Mouse (Mus musculus) bone marrow macrophage, adult 2 months (primary cell): ENCODE measurements around the gene Dut. TPM values are rescaled to one million over a fixed set of nuclear protein-coding genes. Genes with fewer than 3 reads are reported as not detected.

ENCODE experiments used
- H3K27ac ChIP-seq: 2 replicates; pipeline ENCODE4 v1.5.1; 2012; ENCODE audit warnings: low read depth, low read length; ENCODE audit not compliant: insufficient read depth
- H3K4me1 ChIP-seq: 2 replicates; pipeline ENCODE4 v1.6.1; 2012; ENCODE audit warnings: low read length; ENCODE audit not compliant: control insufficient read depth, insufficient read depth
- H3K4me3 ChIP-seq: 2 replicates; pipeline ENCODE4 v1.5.1; 2012; ENCODE audit warnings: mild to moderate bottlenecking, low read length, moderate library complexity; ENCODE audit not compliant: insufficient read depth
- CTCF ChIP-seq: IDR thresholded peaks from 2 replicates; pipeline ENCODE4 v1.5.1; 2012; ENCODE audit warnings: low read depth, mild to moderate bottlenecking, low read length, moderate library complexity
- POLR2A ChIP-seq: IDR thresholded peaks from 2 replicates; pipeline ENCODE4 v1.6.1; 2012; ENCODE audit warnings: mild to moderate bottlenecking, low read depth, low read length, borderline replicate concordance
- polyA plus RNA-seq: library from polyadenylated mRNA; stranded (reverse); fragments of >200 nt; gene quantifications from 2 replicates; pipeline ENCODE4 v1.2.4, GENCODE M21; 2012; ENCODE audit not compliant: missing spikeins, insufficient read depth, insufficient read length

Dut gene
- polyA plus RNA-seq, 1 experiment, result 19.4 TPM

DNA sequence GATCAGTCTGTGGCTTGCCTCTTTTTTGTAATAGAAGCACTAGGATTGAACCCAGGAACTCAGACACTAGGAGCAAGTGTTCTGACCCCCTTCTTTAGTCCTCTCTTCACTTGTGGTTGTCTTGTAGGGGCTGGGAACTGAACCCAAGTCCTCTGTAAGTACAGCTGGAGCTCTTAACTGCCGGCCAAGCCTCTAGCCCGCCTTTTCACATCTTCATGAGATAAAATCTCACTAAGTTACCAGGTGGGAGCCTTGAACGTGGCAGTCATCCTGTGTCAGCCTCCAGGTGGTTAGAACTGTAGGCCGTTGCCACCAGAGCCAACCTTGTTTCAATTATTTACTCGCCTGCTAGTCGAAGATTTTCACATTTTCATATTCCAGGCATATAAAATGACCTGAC is 6.7 kb downstream of the Dut start:
- TF ChIP-seq CTCF, result no peak
- TF ChIP-seq POLR2A, result no peak
- no peak overlapping the region for H3K27ac ChIP-seq
- H3K4me3 ChIP-seq, result no peak overlapping the region
- H3K4me1 ChIP-seq, result peaks cover 3% of the 10 kb centered on the region; the same call in 1 of the 2 replicates

DNA sequence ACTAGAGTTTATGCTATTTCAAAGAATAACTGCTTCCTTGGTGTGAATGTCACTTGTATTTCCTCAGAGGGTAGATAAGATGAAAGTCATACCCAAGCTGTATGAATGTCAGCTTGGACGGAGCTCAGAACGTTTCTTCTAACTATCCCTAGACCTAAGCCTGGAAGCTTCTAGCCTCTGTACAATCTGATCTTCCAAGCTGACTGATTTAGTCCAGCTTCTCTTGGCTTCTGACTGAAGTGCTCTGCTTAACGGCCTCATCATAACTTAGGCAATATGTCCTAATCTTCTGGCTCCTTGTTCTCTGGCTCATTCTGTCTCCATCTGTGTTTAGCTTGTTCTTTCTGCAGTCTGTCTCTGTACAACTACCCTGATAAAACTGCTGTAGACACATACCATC is 7.6 kb downstream of the Dut start:
- no peak overlapping the region for H3K4me3 ChIP-seq
- H3K27ac ChIP-seq, result no peak overlapping the region
- peaks cover 2% of the 10 kb centered on the region; the same call in 1 of the 2 replicates for H3K4me1 ChIP-seq
- TF ChIP-seq POLR2A (no peak), CTCF (no peak)

DNA sequence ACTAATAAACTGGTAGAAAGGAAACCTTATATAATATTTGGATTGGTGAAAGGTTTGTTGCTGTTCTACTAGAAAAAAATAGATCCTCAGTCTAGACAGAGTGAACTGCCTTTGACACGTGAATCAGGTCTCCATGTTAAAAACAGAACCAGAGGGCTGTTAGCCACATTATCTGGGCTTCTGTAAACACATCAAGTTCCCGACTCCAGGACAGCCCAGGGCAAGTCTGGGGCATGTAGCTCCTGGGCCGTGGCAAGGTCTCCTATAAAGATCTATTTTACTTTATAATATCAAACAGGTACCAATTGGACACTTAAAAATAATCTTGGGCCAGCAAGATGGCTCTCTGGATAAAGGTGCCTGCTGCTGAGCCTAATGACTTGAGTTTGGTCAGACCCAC is 8.9 kb downstream of the Dut start:
- TF ChIP-seq CTCF (no peak), POLR2A (no peak)
- H3K27ac ChIP-seq, result no peak overlapping the region
- H3K4me1 ChIP-seq, result peaks cover 2% of the 10 kb centered on the region; the same call in 1 of the 2 replicates
- H3K4me3 ChIP-seq, result no peak overlapping the region

DNA sequence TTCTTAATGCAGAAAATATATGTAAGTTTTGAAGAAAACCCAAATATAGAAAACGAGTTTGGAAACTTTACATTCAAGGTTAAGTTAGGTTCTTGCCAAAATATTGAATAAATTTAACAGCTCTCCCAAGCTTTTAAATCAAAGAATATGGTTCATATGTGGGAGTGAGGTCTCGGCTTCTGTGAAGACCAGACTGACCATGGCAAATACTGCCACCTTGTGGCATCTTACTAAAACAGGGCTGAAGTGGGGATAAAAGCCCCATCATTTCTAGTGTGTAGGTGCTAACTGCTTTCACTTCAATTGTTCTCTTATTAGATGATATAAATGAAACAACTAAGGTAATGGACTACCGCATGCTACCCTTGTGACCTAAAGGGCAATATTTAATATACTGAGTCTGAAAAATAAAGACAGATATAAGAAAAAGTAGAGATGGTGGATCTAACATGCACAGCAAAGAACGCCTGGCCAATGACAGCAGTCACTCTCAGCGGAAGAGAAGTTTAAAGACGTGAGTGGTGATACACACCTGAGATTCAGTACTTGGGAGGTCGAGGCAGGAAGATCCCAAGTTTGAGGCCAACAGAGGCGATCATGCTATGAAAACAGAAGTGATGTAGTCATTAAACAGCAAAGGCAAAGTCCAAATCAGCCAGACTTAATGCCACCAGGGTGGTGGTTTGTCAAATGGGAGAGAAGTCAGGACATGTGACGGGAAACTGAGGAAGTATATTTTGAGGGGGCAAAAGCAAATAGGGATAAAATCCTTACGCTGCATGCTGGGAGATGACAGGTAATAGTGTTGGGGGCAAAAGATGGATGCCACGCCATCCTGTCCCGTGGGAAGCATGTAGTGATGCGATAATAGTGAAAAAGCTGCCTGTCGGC is 12.5 kb downstream of the Dut start:
- H3K4me3 ChIP-seq, result no peak overlapping the region
- no peak for TF ChIP-seq CTCF
- TF ChIP-seq POLR2A, result no peak
- H3K27ac ChIP-seq, result no peak overlapping the region
- H3K4me1 ChIP-seq, result peaks cover 2% of the 10 kb centered on the region; the same call in 1 of the 2 replicates

DNA sequence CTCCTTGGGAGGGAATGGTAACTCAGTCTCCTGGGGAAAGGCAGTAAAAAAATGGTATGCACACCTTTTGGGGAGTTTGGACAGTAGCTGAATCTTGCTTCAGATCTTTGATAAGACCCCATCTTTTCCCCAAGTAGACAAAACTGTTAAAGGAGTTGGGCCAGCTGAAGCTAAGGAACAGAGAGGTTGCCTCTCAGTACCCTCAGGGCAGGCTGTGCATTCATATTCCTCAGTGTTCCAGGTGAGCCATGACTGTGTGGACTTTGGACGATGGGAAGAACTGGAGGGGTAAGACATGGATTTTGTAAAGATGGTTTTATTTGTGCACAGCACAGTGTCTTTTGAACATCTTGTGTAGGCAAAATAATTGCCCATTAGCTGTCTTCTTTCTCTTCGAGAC is 13.3 kb downstream of the Dut start:
- TF ChIP-seq POLR2A, result no peak
- no peak for TF ChIP-seq CTCF
- Histone ChIP-seq H3K4me3 (no peak overlapping the region), H3K27ac (no peak overlapping the region)

DNA sequence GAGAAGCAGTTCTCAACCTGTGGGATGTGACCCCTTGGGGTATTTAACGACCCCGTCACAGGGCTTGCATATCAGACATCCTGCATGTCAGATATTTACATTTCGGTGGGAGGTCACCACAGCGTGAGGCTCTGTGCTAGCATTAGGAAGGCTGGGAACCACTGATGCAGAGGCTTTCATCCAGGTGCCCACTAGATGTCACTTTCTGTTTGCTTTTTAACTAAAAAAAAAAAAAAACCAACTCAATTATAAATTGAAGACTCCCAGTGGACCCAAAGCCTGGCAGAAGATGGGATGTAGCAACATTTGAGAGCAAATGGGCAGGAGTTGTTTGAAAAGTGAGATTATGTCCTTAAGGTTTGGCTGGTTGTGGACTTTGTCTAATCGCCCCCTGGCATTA is 16.1 kb downstream of the Dut start:
- Histone ChIP-seq H3K4me3 (no peak overlapping the region), H3K4me1 (no peaks in the 10 kb centered on the region), H3K27ac (no peak overlapping the region)
- TF ChIP-seq POLR2A (no peak), CTCF (no peak)

More for the DNA sequence above, 13.3 kb downstream of the Dut start:
- peaks cover 2% of the 10 kb centered on the region; the same call in 1 of the 2 replicates for H3K4me1 ChIP-seq

DNA sequence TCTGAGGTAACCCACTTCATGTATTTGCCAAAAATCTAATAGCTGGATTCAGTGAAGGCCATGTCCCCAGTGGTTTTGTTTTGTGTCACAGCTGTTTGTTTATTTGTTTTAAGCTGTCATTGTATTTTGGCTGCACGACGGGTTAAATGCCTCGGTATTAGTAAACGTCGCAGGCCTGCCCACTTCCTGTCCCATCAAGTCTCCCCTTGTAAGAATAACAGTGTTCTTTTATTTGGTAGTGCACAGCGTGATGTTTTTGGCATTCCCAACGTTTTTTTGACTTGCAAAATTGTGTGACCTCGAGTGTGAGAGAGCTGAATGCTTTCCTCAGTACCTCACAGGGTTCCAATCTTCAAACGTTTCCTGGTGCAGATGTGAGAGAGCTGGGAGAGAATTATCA is 16.8 kb downstream of the Dut start:
- TF ChIP-seq POLR2A (no peak), CTCF (no peak)
- H3K4me1 ChIP-seq, result no peaks in the 10 kb centered on the region
- no peak overlapping the region for H3K27ac ChIP-seq
- no peak overlapping the region for H3K4me3 ChIP-seq

DNA sequence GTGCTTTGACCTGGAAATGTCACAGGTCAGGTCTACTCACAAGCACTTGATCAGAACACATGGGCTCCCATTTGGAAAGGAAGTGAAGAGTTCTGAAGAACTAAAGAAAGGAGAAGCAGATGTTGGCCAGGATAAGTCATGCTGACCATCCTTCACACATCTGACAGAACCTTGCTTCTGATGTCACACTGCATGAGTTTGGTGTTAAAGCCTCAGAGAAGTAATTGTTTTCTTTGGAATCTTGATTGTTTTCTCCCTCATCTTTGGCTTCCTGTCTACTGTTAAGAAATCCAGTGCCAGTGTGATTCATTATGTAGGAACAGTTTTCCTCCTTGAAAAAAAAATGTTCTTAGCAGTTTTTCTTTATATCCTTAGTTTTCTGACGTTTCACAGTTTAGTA is 21.9 kb downstream of the Dut start:
- Histone ChIP-seq H3K27ac (no peak overlapping the region), H3K4me3 (no peak overlapping the region), H3K4me1 (no peaks in the 10 kb centered on the region)
- no peak for TF ChIP-seq CTCF
- no peak for TF ChIP-seq POLR2A

DNA sequence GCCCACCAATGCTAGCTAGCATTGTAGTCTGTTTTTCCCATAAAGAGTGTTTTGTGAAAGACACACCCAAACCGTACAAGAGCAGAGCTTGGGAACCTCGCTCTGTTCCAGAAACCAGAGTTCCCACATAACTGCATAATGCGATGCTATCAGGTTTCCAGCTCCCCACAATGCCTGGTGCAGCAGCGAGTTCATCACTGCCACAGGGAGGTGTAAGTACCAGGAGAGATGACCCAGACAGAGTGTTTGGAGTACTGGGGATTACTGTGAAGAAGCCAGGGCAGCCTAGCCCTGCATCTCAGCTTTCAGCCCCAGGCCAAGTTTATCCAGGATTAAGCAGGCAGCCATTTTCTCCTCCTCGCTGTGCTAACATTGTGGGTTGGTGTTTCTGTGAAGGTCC is 28.6 kb downstream of the Dut start:
- no peak overlapping the region for H3K27ac ChIP-seq
- H3K4me3 ChIP-seq, result no peak overlapping the region
- H3K4me1 ChIP-seq, result no peaks in the 10 kb centered on the region
- TF ChIP-seq POLR2A, result no peak
- TF ChIP-seq CTCF, result no peak

DNA sequence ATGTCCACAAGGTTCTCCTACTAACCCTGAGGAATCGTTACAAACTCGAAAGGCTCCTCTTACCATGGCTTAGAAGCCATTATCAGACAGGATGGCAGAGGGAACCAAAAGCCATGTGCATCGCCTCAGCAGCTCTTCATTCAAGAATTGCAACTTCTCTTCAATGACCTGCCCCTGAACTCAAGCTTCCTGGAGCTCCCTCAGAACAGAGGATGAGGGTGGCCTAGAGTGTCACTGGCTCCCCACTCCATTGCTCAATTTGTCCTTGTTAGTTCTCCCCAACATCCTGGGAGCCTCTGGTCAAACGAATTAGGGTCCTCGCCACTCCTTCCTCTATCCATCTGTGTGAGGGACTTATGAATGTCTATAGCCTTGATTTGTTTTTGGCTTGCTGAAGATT is 29.7 kb downstream of the Dut start:
- H3K27ac ChIP-seq, result no peak overlapping the region
- no peaks in the 10 kb centered on the region for H3K4me1 ChIP-seq
- TF ChIP-seq POLR2A (no peak), CTCF (no peak)
- H3K4me3 ChIP-seq, result no peak overlapping the region
